Mouse (Mus musculus) hindbrain, embryonic 15.5 days (tissue): ENCODE results near the gene Paxbp1. TPM values are rescaled to one million over a fixed set of nuclear protein-coding genes. Genes with fewer than 3 reads are reported as not detected.
A peak's percentile ranks its signal among the peaks of the same experiment; 100 is the strongest.

Experiments
- ATAC-seq: fragments of 200-750 bp; cut with Nextera tagmentation; 2 replicates; pipeline ENCODE4 v1.8.0; 2017; ENCODE audit warnings: low read depth, moderate number of reproducible peaks, moderate TSS enrichment; ENCODE audit not compliant: low FRiP score
- H3K27ac ChIP-seq: fragments of 300-500 bp; sonication (generic); replicated peaks from 2 replicates; pipeline ENCODE4 v1.5.1; 2015; ENCODE audit warnings: mild to moderate bottlenecking, inconsistent platforms
- H3K27me3 ChIP-seq: fragments of 300-500 bp; sonication (generic); 2 replicates; pipeline ENCODE4 v1.6.1; 2015; ENCODE audit warnings: control low read depth, inconsistent platforms
- H3K36me3 ChIP-seq: fragments of 300-500 bp; sonication (generic); 2 replicates; pipeline ENCODE4 v1.6.1; 2015; ENCODE audit warnings: control low read depth, inconsistent platforms
- H3K4me1 ChIP-seq: fragments of 300-500 bp; sonication (generic); replicated peaks from 2 replicates; pipeline ENCODE4 v1.6.1; 2015; ENCODE audit warnings: control low read depth, inconsistent platforms
- H3K4me2 ChIP-seq: fragments of 300-500 bp; sonication (generic); 2 replicates; pipeline ENCODE4 v1.6.1; 2015; ENCODE audit warnings: moderate library complexity, mild to moderate bottlenecking, inconsistent platforms
- H3K4me3 ChIP-seq: fragments of 300-500 bp; sonication (generic); 2 replicates; pipeline ENCODE4 v1.5.1; 2015; ENCODE audit warnings: mild to moderate bottlenecking, inconsistent platforms
- H3K9ac ChIP-seq: fragments of 300-500 bp; sonication (generic); 2 replicates; pipeline ENCODE4 v1.6.1; 2015; ENCODE audit warnings: inconsistent platforms
- H3K9me3 ChIP-seq: fragments of 300-500 bp; sonication (generic); 2 replicates; pipeline ENCODE4 v1.6.1; 2016; ENCODE audit warnings: control low read depth, inconsistent platforms
- WGBS: fragments of 180-500 bp; shearing (Covaris S2); methylation state at CpG from one replicate; pipeline ENCODE4 v1.1.7; 2015; 5-methylcytosine and 5-hydroxymethylcytosine counted together
- polyA plus RNA-seq: library from polyadenylated mRNA; unstranded; fragments of >200 nt; fragmentation: Nextera tagmentation; extraction: Ambion mirVana; gene quantifications from 2 replicates; pipeline ENCODE4 v1.2.1, GENCODE M21; 2015

Gene Paxbp1
- polyA plus RNA-seq, 1 experiment from 2014 or later, result 61.2 TPM

DNA sequence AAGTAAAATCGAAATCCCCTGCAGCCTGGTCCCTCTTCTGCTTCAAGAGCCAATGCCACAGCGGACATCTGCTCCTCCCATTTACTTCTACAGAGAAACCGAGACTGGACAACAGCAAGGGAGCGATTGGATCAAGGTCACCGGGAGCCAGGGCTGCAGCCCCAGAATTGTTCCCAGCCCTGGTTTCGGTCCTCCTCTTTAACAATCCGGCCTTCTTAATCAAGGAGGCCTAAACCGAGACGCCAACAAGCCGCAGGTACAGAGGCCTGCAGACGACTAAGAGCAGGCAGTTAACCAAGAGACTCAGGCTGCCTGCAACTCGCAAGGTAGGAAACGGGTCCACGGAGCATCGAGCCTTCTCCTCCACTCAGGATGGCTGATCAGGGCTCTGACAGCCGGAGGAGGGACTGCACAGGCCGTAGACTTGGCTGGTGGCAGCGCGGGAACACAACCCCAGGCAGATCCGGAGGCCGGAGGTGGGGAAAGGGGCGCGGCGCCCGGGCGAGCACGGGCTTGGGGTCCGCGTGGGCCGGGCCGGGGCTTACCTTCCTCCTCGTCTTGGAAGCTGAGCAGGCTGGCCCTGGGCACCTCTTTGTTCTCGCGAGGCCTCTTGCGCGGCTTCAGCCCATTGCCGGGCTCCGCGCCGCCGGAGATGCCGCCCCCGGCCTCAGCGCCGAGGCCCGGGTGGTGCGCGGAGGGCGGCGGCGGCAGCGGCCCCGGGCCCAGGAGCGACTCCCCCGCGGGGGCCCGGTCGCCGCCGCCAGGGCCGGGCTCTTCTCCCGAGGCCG is 688 bp downstream of the Paxbp1 start:
- Histone ChIP-seq H3K27me3 (peaks cover 2% of the 10 kb centered on the region; the same call in 1 of the 2 replicates), H3K4me2 (peak overlapping the region; percentile 63), H3K9ac (peak overlapping the region; percentile 93), H3K9me3 (no peaks in the 10 kb centered on the region), H3K4me3 (peak overlapping the region; percentile 87), H3K4me1 (peaks cover 32% of the 10 kb centered on the region), H3K36me3 (0 out of 2 replicates have a peak, but pooled peaks cover 12% of the 10 kb centered on the region), H3K27ac (peak overlapping the region; percentile 95)
- peak; percentile 69 for ATAC-seq
- WGBS, result under 1% methylated on average over 56 of the region's 63 CpGs

DNA sequence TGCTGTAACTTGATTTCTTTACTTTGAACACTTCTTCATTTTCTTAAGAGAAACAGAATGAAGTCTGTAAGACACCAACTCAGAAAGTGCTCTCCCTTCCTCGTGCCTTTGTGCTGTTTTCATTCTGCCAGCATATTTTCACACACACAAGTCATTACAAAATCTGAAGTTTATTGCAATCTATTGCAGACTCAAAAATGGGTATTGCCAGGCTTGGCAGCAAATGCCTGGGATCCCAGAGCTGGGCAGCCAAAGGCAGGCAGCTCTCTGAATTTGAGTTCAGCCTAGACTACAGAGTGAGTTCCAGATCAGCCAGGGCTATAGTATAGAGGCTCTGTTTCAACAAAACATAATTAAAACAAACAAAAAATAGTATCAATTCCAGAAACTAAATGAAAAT is 1.7 kb downstream of the Paxbp1 start:
- Histone ChIP-seq H3K36me3 (peaks cover 17% of the 10 kb centered on the region; the same call in 1 of the 2 replicates), H3K9ac (0 out of 2 replicates have a peak overlapping the region, but pooled peaks have one; percentile 32), H3K27me3 (peaks cover 2% of the 10 kb centered on the region; the same call in 1 of the 2 replicates), H3K27ac (no peak overlapping the region), H3K4me2 (peak overlapping the region; percentile 63), H3K4me3 (peak overlapping the region; percentile 87), H3K4me1 (peaks cover 32% of the 10 kb centered on the region), H3K9me3 (no peaks in the 10 kb centered on the region)
- no peak for ATAC-seq
- WGBS, result 73% methylated on average over 1 of the region's 1 CpGs

DNA sequence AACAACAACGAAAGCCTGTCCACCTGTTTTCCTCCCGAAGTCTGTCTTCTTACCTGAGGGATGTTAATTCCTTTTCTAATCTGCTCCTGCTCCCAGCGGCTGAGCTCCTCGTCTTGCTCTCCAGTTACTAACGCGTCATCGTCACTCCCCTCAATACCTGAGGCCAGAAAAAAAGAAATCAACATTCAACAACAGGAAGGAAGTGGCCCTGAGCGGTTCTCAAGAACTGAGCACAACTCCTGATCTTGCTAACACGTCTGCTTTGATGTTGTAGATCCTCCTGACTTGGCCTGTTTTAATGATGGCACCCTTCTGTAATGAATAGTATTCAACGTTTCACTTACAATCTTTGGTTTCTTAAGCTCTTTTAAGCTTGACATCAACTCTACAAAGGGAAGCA is 8.5 kb downstream of the Paxbp1 start:
- peaks cover 2% of the 10 kb centered on the region for H3K4me1 ChIP-seq
- 95% methylated on average over 10 of the region's 10 CpGs for WGBS
- H3K4me2 ChIP-seq, result no peak overlapping the region
- no peak overlapping the region for H3K9ac ChIP-seq
- H3K9me3 ChIP-seq, result no peaks in the 10 kb centered on the region
- peaks cover 66% of the 10 kb centered on the region for H3K36me3 ChIP-seq
- H3K27me3 ChIP-seq, result no peaks in the 10 kb centered on the region
- no peak overlapping the region for H3K4me3 ChIP-seq
- H3K27ac ChIP-seq, result no peak overlapping the region
- ATAC-seq, result no peak

DNA sequence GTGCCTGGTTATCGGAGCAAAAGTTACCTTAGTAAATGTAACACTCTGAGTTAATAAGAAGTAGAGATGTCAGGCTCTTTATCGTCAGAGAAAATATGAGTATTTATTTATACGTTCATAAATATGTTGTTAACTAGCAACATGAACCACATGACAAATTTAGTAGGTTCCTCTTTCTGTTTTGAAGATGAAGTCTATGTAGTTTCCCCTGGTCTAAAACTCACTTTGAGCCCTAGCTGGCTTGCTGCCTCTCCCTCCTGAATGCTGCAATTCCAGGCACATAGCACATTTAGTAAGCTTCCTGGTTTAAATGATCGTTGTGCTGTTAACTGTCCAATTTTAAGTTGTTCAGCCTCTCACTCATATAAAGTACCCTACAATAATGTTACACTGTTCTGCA is 13.6 kb downstream of the Paxbp1 start:
- no peak for ATAC-seq
- Histone ChIP-seq H3K4me2 (no peak overlapping the region), H3K4me3 (no peak overlapping the region), H3K9ac (no peak overlapping the region), H3K9me3 (no peaks in the 10 kb centered on the region), H3K27ac (no peak overlapping the region), H3K36me3 (peaks cover 84% of the 10 kb centered on the region), H3K4me1 (no peaks in the 10 kb centered on the region), H3K27me3 (no peaks in the 10 kb centered on the region)
- WGBS, result 94% methylated on average over 4 of the region's 4 CpGs

DNA sequence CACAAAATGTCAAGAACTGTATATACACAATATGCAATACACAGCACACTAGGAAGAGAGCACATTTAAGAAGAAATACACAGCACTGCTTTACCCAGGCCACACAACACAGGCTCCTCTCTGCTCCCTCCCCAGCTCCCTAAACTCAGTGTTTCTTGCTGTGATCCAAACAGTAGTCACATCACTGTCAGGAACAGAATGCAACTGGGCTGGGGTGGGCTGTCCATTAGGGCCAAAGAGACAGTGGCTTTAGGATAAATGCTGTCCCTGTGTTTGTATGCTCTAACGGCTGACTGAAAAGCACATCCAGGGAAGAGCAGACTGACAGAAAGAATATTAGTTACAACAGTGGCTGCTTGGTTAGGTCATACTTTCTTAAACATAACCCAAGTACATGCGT is 14.4 kb downstream of the Paxbp1 start:
- Histone ChIP-seq H3K9ac (no peak overlapping the region), H3K27ac (no peak overlapping the region), H3K36me3 (peaks cover 86% of the 10 kb centered on the region), H3K4me2 (no peak overlapping the region), H3K4me1 (no peaks in the 10 kb centered on the region), H3K27me3 (no peaks in the 10 kb centered on the region), H3K9me3 (no peaks in the 10 kb centered on the region), H3K4me3 (no peak overlapping the region)
- 85% methylated on average over 2 of the region's 2 CpGs for WGBS
- no peak for ATAC-seq

DNA sequence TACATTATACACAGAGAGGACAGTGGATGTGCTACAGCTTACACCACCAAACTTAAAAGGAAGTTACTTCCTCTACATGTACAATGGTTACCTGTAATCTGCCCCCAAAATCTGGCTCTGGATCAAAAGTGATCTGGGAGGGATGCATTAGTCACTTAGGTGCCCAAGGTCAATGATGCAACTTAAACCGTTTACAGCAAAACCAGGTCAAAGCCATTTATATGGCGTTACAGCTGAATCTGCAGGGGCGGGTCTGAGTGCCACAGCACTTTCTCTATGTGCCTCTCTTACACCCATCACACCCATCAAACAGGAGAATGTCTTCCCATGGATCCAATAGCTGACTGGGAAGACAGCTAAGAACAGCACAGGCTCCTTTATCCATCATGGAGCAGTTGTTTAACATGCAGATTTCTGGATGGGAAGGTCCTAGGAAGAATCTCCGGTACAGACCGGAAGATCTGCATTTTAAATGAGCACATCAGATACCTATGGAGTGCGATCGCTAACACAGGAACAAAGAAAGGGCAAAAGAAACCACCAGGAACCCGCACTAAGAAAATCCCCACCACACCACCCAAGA is 15.1 kb downstream of the Paxbp1 start:
- H3K27me3 ChIP-seq, result no peaks in the 10 kb centered on the region
- H3K4me2 ChIP-seq, result no peak overlapping the region
- no peaks in the 10 kb centered on the region for H3K9me3 ChIP-seq

DNA sequence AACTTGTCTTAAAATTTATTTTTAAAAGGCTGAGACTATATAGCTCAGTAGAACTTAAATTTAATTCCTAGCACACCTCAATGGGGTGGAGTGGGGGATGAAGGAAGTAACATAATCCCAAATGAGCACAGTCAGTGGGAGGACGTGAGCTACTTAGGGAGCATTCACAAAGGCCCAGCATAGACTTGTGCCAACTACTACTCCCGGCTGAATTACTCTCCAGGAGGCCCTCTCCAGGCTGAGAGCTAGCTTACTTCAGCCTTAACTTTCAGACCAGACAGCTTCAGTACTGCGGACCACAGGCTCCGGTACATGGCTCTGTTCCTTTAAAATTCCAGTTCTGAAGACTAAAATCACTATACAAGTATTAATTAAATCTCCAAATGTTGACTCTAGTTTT is 18.1 kb downstream of the Paxbp1 start:
- H3K4me3 ChIP-seq, result no peak overlapping the region
- no peaks in the 10 kb centered on the region for H3K9me3 ChIP-seq
- no peak for ATAC-seq
- no peaks in the 10 kb centered on the region for H3K4me1 ChIP-seq
- no peak overlapping the region for H3K9ac ChIP-seq
- no peak overlapping the region for H3K4me2 ChIP-seq
- peaks cover 85% of the 10 kb centered on the region for H3K36me3 ChIP-seq
- no peak overlapping the region for H3K27ac ChIP-seq
- H3K27me3 ChIP-seq, result no peaks in the 10 kb centered on the region
- WGBS, result 86% methylated on average over 4 of the region's 4 CpGs

More for the DNA sequence above, 15.1 kb downstream of the Paxbp1 start:
- no peak overlapping the region for H3K9ac ChIP-seq
- ATAC-seq, result no peak
- WGBS, result 88% methylated on average over 8 of the region's 8 CpGs
- H3K4me1 ChIP-seq, result no peaks in the 10 kb centered on the region
- no peak overlapping the region for H3K27ac ChIP-seq
- peaks cover 86% of the 10 kb centered on the region for H3K36me3 ChIP-seq
- H3K4me3 ChIP-seq, result no peak overlapping the region

DNA sequence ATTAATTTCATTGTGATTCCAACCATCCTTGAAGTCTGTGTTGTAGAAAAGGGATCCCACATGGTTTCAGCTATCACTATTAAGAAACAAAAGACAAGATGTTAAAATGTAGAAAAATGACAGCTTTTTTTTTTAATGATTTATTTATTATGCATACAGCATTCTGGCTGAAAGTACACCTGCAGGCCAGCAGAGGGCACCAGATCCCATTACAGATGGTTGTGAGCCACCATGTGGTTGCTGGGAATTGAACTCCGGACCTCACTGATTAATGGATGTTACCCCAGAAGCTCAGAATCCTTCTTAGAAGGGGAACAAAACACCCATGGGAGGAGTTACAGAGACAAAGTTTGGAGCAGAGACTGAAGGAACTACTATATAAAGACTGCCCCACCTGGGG is 21.0 kb downstream of the Paxbp1 start:
- Histone ChIP-seq H3K27me3 (no peaks in the 10 kb centered on the region), H3K4me2 (no peak overlapping the region), H3K9me3 (no peaks in the 10 kb centered on the region), H3K36me3 (peaks cover 96% of the 10 kb centered on the region), H3K27ac (no peak overlapping the region), H3K9ac (no peak overlapping the region), H3K4me3 (no peak overlapping the region), H3K4me1 (no peaks in the 10 kb centered on the region)
- no peak for ATAC-seq
- 80% methylated on average over 1 of the region's 1 CpGs for WGBS

DNA sequence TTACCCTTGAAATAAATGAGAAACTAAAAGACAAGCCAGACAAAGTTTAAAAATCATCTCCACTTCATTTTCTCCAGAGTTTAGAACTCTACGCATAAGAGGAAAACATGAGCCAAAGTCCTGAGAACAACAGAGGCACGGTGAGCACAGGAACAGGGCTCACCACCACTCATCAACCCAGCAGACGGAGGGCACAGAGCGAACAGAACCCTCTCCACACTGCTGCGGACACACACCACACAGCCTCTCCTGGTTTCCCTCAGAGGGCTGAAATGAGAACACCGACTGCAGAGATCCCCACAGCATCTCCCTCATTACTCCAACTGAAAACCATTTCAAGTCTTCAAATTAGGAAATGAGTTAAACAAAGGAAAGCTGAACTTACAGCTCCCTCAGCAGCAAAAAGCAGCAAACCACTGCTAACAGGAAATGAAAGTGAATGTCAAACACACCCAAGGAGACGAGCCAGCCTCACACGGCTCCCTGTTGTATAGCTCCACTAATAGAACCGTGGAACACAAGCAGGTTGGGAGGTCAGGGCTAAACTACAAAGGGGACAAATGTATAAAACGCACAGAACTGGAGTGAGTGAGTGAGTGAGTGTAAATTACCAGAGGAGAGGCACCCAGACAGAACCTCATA is 23.4 kb downstream of the Paxbp1 start:
- Histone ChIP-seq H3K4me3 (no peak overlapping the region), H3K9ac (no peak overlapping the region), H3K4me2 (no peak overlapping the region), H3K4me1 (no peaks in the 10 kb centered on the region), H3K27me3 (no peaks in the 10 kb centered on the region), H3K36me3 (peaks cover 90% of the 10 kb centered on the region), H3K9me3 (no peaks in the 10 kb centered on the region), H3K27ac (no peak overlapping the region)
- no peak for ATAC-seq
- WGBS, result 92% methylated on average over 10 of the region's 10 CpGs

DNA sequence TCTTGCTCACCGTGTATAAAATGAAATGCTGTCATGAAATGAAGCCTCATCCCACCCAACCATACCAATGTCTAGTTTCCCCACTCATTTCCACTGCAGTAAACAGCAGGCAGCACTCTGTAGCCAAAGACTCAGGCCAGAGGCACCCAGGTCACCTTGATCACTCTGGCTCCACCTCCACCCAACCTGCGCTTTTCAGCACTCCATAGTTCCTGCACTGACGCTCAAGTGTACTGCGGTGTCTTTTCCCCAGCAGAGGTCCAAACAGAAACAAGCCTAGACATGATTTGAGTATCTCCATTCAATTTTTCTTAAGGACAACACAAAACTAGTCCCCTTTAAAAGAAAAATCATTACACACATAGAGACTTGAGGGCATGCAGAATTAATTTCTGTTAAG is 24.9 kb downstream of the Paxbp1 start:
- H3K4me3 ChIP-seq, result no peak overlapping the region
- H3K4me1 ChIP-seq, result no peaks in the 10 kb centered on the region
- H3K9me3 ChIP-seq, result no peaks in the 10 kb centered on the region
- no peak overlapping the region for H3K27ac ChIP-seq
- WGBS, result 96% methylated on average over 4 of the region's 4 CpGs
- peaks cover 88% of the 10 kb centered on the region for H3K36me3 ChIP-seq
- H3K4me2 ChIP-seq, result no peak overlapping the region
- no peak overlapping the region for H3K9ac ChIP-seq
- H3K27me3 ChIP-seq, result no peaks in the 10 kb centered on the region
- no peak for ATAC-seq

DNA sequence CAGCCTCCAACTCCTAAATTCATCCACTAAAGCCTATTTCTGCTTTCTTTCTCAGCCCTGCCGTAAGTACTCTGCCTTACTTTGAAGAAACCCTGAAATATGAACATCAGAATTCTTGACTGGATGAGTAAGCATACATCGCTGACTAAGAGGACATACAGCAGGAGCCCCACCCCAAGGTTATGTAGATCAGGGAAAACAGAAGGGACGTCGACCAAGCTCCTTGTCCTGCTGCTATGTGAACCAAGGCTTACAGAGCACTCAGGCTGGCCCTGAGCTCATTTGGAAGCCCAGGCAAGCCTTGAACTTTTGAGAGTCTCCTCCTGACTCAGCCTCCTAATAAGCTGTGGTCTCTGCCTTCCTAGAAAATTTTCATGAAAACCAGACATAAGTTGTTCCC is 28.6 kb downstream of the Paxbp1 start:
- no peaks in the 10 kb centered on the region for H3K27me3 ChIP-seq
- peaks cover 9% of the 10 kb centered on the region for H3K4me1 ChIP-seq
- H3K4me2 ChIP-seq, result no peak overlapping the region
- H3K36me3 ChIP-seq, result peaks cover 63% of the 10 kb centered on the region
- H3K27ac ChIP-seq, result no peak overlapping the region
- no peak overlapping the region for H3K4me3 ChIP-seq
- WGBS, result 87% methylated on average over 4 of the region's 4 CpGs
- no peak overlapping the region for H3K9ac ChIP-seq
- ATAC-seq, result no peak
- no peaks in the 10 kb centered on the region for H3K9me3 ChIP-seq

DNA sequence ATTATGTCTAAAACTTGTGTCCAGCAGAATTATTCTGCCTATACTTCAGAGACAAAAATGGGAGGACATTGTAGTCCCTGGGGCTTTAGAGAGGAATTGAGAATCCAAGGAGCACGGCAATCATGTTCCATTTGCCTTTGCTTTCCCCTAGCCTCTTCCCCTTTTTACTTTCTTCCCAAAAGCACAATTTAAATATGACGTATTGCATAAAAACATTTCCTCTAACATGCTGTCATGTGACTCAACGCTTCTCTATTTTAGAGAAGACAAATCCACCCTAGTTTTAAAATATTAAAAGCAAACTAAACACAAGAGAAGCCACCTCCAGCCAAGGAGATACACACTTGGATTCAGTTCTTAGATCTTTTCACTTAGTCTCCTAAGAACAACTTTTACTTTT is 32.5 kb downstream of the Paxbp1 start:
- Histone ChIP-seq H3K9ac (peak overlapping the region; percentile 73; the same call in 1 of the 2 replicates), H3K9me3 (no peaks in the 10 kb centered on the region), H3K27ac (peak overlapping the region; percentile 93), H3K27me3 (no peaks in the 10 kb centered on the region), H3K36me3 (peaks cover 31% of the 10 kb centered on the region), H3K4me2 (peak overlapping the region; percentile 60), H3K4me3 (peak overlapping the region; percentile 73), H3K4me1 (peaks cover 27% of the 10 kb centered on the region)
- 30% methylated on average over 3 of the region's 3 CpGs for WGBS
- no peak for ATAC-seq
